Mouse (Mus musculus) E14TG2a.4 (cell line): ENCODE measurements around the gene Chst14.

Source experiments
- CTCF ChIP-seq: conservative IDR thresholded peaks from 2 replicates; pipeline ENCODE4 v1.5.1; 2014; ENCODE audit warnings: low read length
- NANOG ChIP-seq: IDR thresholded peaks from 2 replicates; pipeline ENCODE4 v1.6.1; 2014; ENCODE audit warnings: borderline replicate concordance, low read length, mixed read lengths
- POU5F1 ChIP-seq: IDR thresholded peaks from 2 replicates; pipeline ENCODE4 v1.6.1; 2014; ENCODE audit warnings: low read length, borderline replicate concordance

DNA sequence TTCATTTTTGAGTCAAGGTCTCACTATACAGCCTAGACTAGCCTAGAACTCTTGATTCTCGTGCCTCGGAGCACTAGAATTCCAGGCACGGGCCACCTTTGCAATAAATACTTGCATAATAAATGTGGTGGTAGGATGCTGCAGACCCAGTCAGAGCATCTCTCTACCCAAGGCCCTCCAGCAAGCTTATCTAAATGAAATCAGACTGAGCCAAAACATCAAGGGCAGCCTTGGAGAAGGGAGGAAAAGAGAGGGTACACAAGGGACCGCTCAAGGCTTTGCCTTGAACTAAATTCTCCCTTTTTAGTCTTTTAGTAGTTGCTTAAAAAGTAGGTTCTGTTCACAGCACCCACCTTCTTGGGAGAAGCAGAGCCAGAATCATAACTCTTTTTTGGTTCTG is 35.1 kb upstream of the Chst14 start:
- no peak for TF ChIP-seq CTCF
- TF ChIP-seq POU5F1 = no peak
- TF ChIP-seq NANOG = no peak
